Mouse (Mus musculus): ENCODE data around the gene Diras2. TPM values are rescaled to one million over a fixed set of nuclear protein-coding genes. Genes with fewer than 3 reads are reported as not detected.

Gene Diras2
- polyA plus RNA-seq, 1 experiment from 2014 or later = 0.14 TPM

DNA sequence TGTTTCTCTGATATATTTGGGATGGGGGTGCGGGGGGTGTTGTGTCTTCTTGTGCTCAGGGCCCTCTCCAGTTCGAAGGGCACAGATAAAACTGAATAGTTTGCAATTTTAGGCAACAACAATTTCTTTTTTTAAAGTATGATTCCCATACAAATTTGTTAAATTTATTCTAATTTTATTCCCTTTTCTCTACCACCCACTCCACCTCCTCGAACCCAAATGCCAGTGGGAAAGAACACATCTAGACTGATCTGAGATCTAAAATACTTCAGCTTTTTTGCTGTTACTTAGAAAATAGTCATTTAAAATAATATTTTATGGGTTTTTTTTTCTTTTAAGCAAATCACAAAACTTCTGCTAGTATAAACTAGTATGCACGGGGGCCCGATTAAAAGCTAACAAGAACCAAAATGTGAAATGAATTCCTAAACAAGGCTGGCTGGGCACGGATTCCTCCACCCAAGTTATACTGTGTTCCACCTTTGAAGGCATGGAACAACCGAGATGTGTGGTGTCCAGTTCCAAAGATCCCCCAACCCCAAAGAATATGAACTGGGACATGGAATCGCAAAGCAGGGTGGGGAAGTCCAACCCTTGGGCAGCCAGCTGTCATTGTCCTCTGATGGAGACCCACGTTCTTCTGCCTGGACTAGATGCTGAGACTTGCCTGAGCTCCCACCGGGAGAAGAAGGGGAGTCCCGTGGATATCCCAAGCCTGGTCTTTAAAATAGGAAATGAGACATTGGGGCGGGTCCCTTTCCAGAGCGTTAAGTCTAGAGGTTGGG lies 1.7 kb downstream of the Diras2 start:
- no peak for TF ChIP-seq CTCF (IDR thresholded peaks at IDR 0.05; ENCODE audit: low read depth)
- ATAC-seq (ENCODE audit: insufficient read depth) = no peak
- peaks cover 22% of the 10 kb centered on the region for H3K27me3 ChIP-seq (ENCODE audit: insufficient read depth, low read length)
- no peak for DNase-seq
- 0 out of 2 replicates have a peak overlapping the region, but pooled peaks have one; percentile 44 for H3K4me3 ChIP-seq (ENCODE audit: low read depth, low read length)
- peak overlapping the region; percentile 96 for H3K4me2 ChIP-seq
- no peaks in the 10 kb centered on the region for H3K4me1 ChIP-seq (ENCODE audit: insufficient read depth)
- H3K36me3 ChIP-seq (ENCODE audit: insufficient read depth) = no peaks in the 10 kb centered on the region
- 57% methylated on average over 13 of the region's 13 CpGs for WGBS
- no peak overlapping the region for H3K27ac ChIP-seq (ENCODE audit: low read depth)
- H3K9ac ChIP-seq = no peak overlapping the region
- peaks cover 4% of the 10 kb centered on the region; the same call in 1 of the 2 replicates for H3K9me3 ChIP-seq (ENCODE audit: low read depth, low read length)

DNA sequence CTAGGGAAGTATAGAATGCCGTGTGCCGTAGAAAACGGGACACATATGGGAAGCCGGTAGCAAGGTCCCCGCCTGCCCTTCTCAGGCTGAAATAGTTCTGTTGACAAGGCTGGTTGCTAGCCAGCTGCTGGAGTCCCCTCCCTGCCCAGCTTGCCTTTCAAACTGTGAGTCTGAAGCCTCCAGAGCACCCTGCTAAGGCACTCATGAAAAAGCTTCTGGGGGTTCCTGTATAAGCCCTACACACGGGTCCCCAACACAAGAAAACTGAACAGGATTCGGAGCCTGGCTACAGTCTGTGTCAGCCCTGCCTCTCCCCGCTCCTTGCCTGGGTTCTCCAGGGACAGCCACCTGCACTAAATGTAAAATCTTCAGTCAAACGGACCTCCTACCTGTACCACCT lies 2.3 kb downstream of the Diras2 start:
- Histone ChIP-seq H3K27ac (ENCODE audit: low read depth) (no peak overlapping the region), H3K36me3 (ENCODE audit: insufficient read depth) (no peaks in the 10 kb centered on the region), H3K9me3 (ENCODE audit: low read depth, low read length) (peaks cover 4% of the 10 kb centered on the region; the same call in 1 of the 2 replicates), H3K9ac (no peak overlapping the region), H3K4me3 (ENCODE audit: low read depth, low read length) (no peak overlapping the region), H3K27me3 (ENCODE audit: insufficient read depth, low read length) (peaks cover 22% of the 10 kb centered on the region), H3K4me2 (0 out of 2 replicates have a peak overlapping the region, but pooled peaks have one; percentile 20), H3K4me1 (ENCODE audit: insufficient read depth) (no peaks in the 10 kb centered on the region)
- DNase-seq (no peak), ATAC-seq (ENCODE audit: insufficient read depth) (no peak)
- WGBS = 59% methylated on average over 9 of the region's 9 CpGs
- no peak for TF ChIP-seq CTCF (IDR thresholded peaks at IDR 0.05; ENCODE audit: low read depth)

DNA sequence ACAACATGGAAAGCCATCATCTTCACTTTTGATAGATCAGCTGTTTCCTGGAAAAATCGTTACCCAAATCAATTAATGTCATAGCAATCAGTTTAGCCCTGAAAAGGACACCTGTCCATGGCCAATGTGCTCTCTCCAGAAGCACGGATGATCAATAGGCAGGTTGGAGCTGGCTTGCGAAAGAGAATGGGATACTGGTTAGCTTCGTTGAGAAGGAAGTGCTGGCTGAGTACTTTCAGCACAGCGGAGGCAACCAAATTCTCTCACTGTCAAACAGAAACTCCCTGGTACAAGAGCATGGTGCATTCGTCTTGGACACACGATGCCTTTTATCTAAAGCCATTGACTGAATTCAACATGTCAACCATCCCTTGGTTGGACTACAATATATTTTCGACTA lies 2.8 kb downstream of the Diras2 start:
- TF ChIP-seq CTCF (IDR thresholded peaks at IDR 0.05; ENCODE audit: low read depth) = no peak
- H3K27me3 ChIP-seq (ENCODE audit: insufficient read depth, low read length) = peaks cover 22% of the 10 kb centered on the region
- DNase-seq (no peak), ATAC-seq (ENCODE audit: insufficient read depth) (no peak)
- no peaks in the 10 kb centered on the region for H3K36me3 ChIP-seq (ENCODE audit: insufficient read depth)
- no peak overlapping the region for H3K27ac ChIP-seq (ENCODE audit: low read depth)
- H3K4me3 ChIP-seq (ENCODE audit: low read depth, low read length) = no peak overlapping the region
- H3K9ac ChIP-seq = no peak overlapping the region
- H3K4me1 ChIP-seq (ENCODE audit: insufficient read depth) = no peaks in the 10 kb centered on the region
- WGBS = 77% methylated on average over 8 of the region's 8 CpGs
- H3K4me2 ChIP-seq = no peak overlapping the region
- H3K9me3 ChIP-seq (ENCODE audit: low read depth, low read length) = peaks cover 4% of the 10 kb centered on the region; the same call in 1 of the 2 replicates

DNA sequence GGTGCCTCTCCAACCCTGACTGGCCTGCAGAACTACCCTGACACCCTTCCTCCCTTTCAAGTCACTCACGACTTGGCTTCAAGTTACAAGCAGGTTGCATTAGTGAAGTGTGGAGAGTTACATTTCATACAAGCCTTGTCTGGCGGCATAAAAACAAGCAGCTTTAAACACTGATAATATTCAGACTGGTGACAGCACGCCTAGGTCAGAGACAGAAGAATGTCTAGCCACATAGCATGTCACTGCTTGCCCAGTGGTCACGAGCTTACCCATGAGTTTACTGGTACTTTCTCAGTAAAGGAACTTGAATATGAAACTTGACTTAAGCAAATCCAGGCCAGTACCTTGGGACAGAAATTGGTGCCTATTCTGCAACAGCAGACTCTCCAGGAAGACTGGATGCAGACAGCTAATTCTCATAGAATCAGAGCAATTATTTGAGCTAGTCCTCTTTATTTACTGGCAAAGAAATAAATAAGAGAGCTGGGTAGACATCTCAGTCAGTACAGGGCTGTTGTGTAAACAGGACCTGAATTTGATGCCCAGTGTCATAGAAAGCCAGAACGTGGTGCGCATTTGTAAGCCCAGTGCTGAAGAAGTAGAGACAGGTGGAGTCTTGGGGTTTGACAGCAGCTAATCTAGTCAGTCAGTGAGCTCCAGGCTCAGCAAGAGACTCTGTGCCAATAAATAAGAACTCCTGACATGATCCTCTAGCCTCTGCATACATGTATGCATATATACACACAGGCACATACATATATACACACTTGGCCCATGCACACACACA lies 4.6 kb downstream of the Diras2 start:
- H3K4me3 ChIP-seq (ENCODE audit: low read depth, low read length) = no peak overlapping the region
- ATAC-seq (ENCODE audit: insufficient read depth) (no peak), DNase-seq (no peak)
- H3K27me3 ChIP-seq (ENCODE audit: insufficient read depth, low read length) = peaks cover 22% of the 10 kb centered on the region
- H3K4me1 ChIP-seq (ENCODE audit: insufficient read depth) = no peaks in the 10 kb centered on the region
- H3K9ac ChIP-seq = no peak overlapping the region
- 61% methylated on average over 6 of the region's 6 CpGs for WGBS
- no peaks in the 10 kb centered on the region for H3K36me3 ChIP-seq (ENCODE audit: insufficient read depth)
- TF ChIP-seq CTCF (IDR thresholded peaks at IDR 0.05; ENCODE audit: low read depth) = no peak
- H3K9me3 ChIP-seq (ENCODE audit: low read depth, low read length) = no peaks in the 10 kb centered on the region
- H3K27ac ChIP-seq (ENCODE audit: low read depth) = no peak overlapping the region
- H3K4me2 ChIP-seq = no peak overlapping the region

DNA sequence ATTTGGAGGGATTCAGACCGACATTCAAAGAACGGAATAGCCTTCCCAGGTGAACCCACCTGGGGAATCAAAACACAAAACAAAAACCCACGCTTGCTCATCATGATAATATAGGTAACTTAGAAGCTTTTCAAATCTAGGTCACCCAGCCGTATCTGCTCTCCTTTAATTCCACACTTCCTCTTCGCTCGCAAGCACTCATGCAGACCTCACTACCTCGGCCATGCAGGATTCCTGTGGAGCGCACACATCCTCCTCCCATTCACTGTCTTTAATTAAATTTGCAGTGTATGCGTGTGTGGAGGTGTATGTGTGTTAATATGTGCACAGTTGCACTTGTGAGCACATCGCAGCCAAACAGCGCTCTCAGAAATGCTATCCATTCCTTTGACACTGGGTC lies 6.8 kb downstream of the Diras2 start:
- DNase-seq (no peak), ATAC-seq (ENCODE audit: insufficient read depth) (no peak)
- H3K9ac ChIP-seq = no peak overlapping the region
- WGBS = 86% methylated on average over 11 of the region's 11 CpGs
- peaks cover 13% of the 10 kb centered on the region for H3K27me3 ChIP-seq (ENCODE audit: insufficient read depth, low read length)
- H3K36me3 ChIP-seq (ENCODE audit: insufficient read depth) = no peaks in the 10 kb centered on the region
- TF ChIP-seq CTCF (IDR thresholded peaks at IDR 0.05; ENCODE audit: low read depth) = no peak
- H3K27ac ChIP-seq (ENCODE audit: low read depth) = no peak overlapping the region
- no peaks in the 10 kb centered on the region for H3K4me1 ChIP-seq (ENCODE audit: insufficient read depth)
- no peak overlapping the region for H3K4me2 ChIP-seq
- H3K4me3 ChIP-seq (ENCODE audit: low read depth, low read length) = no peak overlapping the region
- no peaks in the 10 kb centered on the region for H3K9me3 ChIP-seq (ENCODE audit: low read depth, low read length)

DNA sequence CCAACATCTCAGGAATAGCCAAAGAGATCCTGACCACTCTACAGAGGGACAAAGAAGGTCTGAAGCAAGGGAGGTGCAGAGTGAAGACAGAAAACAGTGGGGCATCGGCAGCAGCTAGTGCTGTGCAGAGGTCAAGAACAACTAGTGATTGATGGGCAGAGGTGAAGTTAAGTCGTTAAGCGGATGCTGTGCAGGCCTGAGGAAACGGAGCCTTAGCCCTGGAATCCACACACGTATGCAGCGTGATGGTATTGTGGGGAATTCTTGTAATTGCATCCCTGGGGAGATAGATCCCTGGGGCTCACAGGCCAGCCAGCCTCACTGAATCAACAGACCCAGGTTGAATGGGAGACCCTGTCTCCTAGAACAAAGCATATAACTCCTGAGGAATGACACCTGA lies 9.9 kb downstream of the Diras2 start:
- Histone ChIP-seq H3K9me3 (ENCODE audit: low read depth, low read length) (no peaks in the 10 kb centered on the region), H3K27ac (ENCODE audit: low read depth) (no peak overlapping the region), H3K27me3 (ENCODE audit: insufficient read depth, low read length) (no peaks in the 10 kb centered on the region), H3K4me2 (no peak overlapping the region), H3K4me1 (ENCODE audit: insufficient read depth) (no peaks in the 10 kb centered on the region), H3K4me3 (ENCODE audit: low read depth, low read length) (no peak overlapping the region), H3K36me3 (ENCODE audit: insufficient read depth) (no peaks in the 10 kb centered on the region), H3K9ac (no peak overlapping the region)
- DNase-seq = no peak
- WGBS = 33% methylated on average over 6 of the region's 6 CpGs
- TF ChIP-seq CTCF (IDR thresholded peaks at IDR 0.05; ENCODE audit: low read depth) = no peak
- ATAC-seq (ENCODE audit: insufficient read depth) = no peak

DNA sequence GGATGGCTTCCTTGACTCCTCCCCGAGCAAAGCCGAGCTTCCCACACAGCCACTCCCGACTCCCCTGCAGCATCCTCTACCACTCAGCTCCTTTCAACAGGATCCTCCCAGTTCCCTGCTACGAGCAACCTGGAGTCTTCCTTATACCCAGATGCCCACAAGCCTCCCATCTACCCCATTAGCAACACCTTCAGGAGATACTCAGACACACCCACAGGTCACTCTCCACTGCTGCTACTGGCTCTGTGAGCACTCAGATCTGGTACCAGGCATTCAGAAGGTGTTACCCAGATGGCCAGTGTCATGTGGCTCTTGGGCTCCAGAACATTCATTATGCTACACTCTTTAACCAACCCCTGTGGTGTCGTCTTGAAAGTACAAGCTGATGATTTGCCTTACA lies 11.7 kb downstream of the Diras2 start:
- no peak overlapping the region for H3K9ac ChIP-seq
- H3K4me1 ChIP-seq (ENCODE audit: insufficient read depth) = no peaks in the 10 kb centered on the region
- no peaks in the 10 kb centered on the region for H3K36me3 ChIP-seq (ENCODE audit: insufficient read depth)
- 78% methylated on average over 5 of the region's 5 CpGs for WGBS
- no peaks in the 10 kb centered on the region for H3K27me3 ChIP-seq (ENCODE audit: insufficient read depth, low read length)
- H3K4me3 ChIP-seq (ENCODE audit: low read depth, low read length) = no peak overlapping the region
- H3K27ac ChIP-seq (ENCODE audit: low read depth) = no peak overlapping the region
- H3K9me3 ChIP-seq (ENCODE audit: low read depth, low read length) = no peaks in the 10 kb centered on the region
- DNase-seq (no peak), ATAC-seq (ENCODE audit: insufficient read depth) (no peak)
- no peak for TF ChIP-seq CTCF (IDR thresholded peaks at IDR 0.05; ENCODE audit: low read depth)
- no peak overlapping the region for H3K4me2 ChIP-seq

Data from lung, embryonic 14.5 days (tissue).